Mouse (Mus musculus): ENCODE measurements around the gene Ipcef1. TPM values are rescaled to one million over a fixed set of nuclear protein-coding genes. Genes with fewer than 3 reads are reported as not detected.
"Not testable (repeated sequence)": the region's sequence is repeated elsewhere in the genome, so short reads cannot be mapped to it uniquely, and the experiment has no call there.

Gene Ipcef1
- polyA plus RNA-seq, 1 experiment from 2014 or later, result 0.33 TPM

- no peaks in the 10 kb centered on the region for H3K79me2 ChIP-seq (ENCODE audit: inconsistent target)
- H3K27ac ChIP-seq, result no peak overlapping the region
- no peak overlapping the region for H3K4me3 ChIP-seq (ENCODE audit: inconsistent target)
- no peaks in the 10 kb centered on the region for H3K36me3 ChIP-seq (ENCODE audit: inconsistent target)
- 87% methylated on average over 2 of the region's 2 CpGs for WGBS (ENCODE audit: missing documents)
Measured at GRCm38 (mm10) chr10:6909763-6910162, 142.5 kb downstream of the Ipcef1 start.

- WGBS (ENCODE audit: missing documents), result 92% methylated on average over 3 of the region's 3 CpGs
- Histone ChIP-seq H3K36me3 (ENCODE audit: inconsistent target) (no peaks in the 10 kb centered on the region), H3K4me3 (ENCODE audit: inconsistent target) (no peak overlapping the region), H3K27ac (no peak overlapping the region), H3K79me2 (ENCODE audit: inconsistent target) (no peaks in the 10 kb centered on the region)
Measured at GRCm38 (mm10) chr10:6901819-6902393, 150.4 kb downstream of the Ipcef1 start.

- 95% methylated on average over 4 of the region's 4 CpGs for WGBS (ENCODE audit: missing documents)
- no peak overlapping the region for H3K27ac ChIP-seq
- no peaks in the 10 kb centered on the region for H3K36me3 ChIP-seq (ENCODE audit: inconsistent target)
- no peaks in the 10 kb centered on the region for H3K79me2 ChIP-seq (ENCODE audit: inconsistent target)
- no peak overlapping the region for H3K4me3 ChIP-seq (ENCODE audit: inconsistent target)
Measured at GRCm38 (mm10) chr10:6900126-6900525, 152.2 kb downstream of the Ipcef1 start.

- Histone ChIP-seq H3K36me3 (ENCODE audit: inconsistent target) (no peaks in the 10 kb centered on the region), H3K27ac (no peak overlapping the region), H3K4me3 (ENCODE audit: inconsistent target) (no peak overlapping the region), H3K79me2 (ENCODE audit: inconsistent target) (no peaks in the 10 kb centered on the region)
- WGBS (ENCODE audit: missing documents), result 90% methylated on average over 3 of the region's 3 CpGs
Measured at GRCm38 (mm10) chr10:6896659-6897303, 155.5 kb downstream of the Ipcef1 start.

GRCm38 (mm10) chr10:6895796-6896195 lies 156.5 kb downstream of the Ipcef1 start:
- no peaks in the 10 kb centered on the region for H3K36me3 ChIP-seq (ENCODE audit: inconsistent target)
- H3K4me3 ChIP-seq (ENCODE audit: inconsistent target), result no peak overlapping the region
- WGBS (ENCODE audit: missing documents), result 82% methylated on average over 3 of the region's 3 CpGs
- H3K27ac ChIP-seq, result no peak overlapping the region
- no peaks in the 10 kb centered on the region for H3K79me2 ChIP-seq (ENCODE audit: inconsistent target)

- Histone ChIP-seq H3K36me3 (ENCODE audit: inconsistent target) (no peaks in the 10 kb centered on the region), H3K4me3 (ENCODE audit: inconsistent target) (no peak overlapping the region), H3K79me2 (ENCODE audit: inconsistent target) (no peaks in the 10 kb centered on the region), H3K27ac (no peak overlapping the region)
- 44% methylated on average over 5 of the region's 5 CpGs for WGBS (ENCODE audit: missing documents)
Measured at GRCm38 (mm10) chr10:6890348-6891009, 161.8 kb downstream of the Ipcef1 start.

- 77% methylated on average over 5 of the region's 5 CpGs for WGBS (ENCODE audit: missing documents)
- H3K27ac ChIP-seq, result no peak overlapping the region
- no peaks in the 10 kb centered on the region for H3K79me2 ChIP-seq (ENCODE audit: inconsistent target)
- H3K36me3 ChIP-seq (ENCODE audit: inconsistent target), result no peaks in the 10 kb centered on the region
- no peak overlapping the region for H3K4me3 ChIP-seq (ENCODE audit: inconsistent target)
Measured at GRCm38 (mm10) chr10:6889640-6890245, 162.5 kb downstream of the Ipcef1 start.

GRCm38 (mm10) chr10:6885460-6885859 lies 166.8 kb downstream of the Ipcef1 start:
- Histone ChIP-seq H3K79me2 (ENCODE audit: inconsistent target) (no peaks in the 10 kb centered on the region), H3K4me3 (ENCODE audit: inconsistent target) (no peak overlapping the region), H3K36me3 (ENCODE audit: inconsistent target) (no peaks in the 10 kb centered on the region), H3K27ac (no peak overlapping the region)
- WGBS (ENCODE audit: missing documents), result 0% methylated on average over 1 of the region's 1 CpGs

GRCm38 (mm10) chr10:6882041-6882440 lies 170.2 kb downstream of the Ipcef1 start:
- not testable (repeated sequence) for H3K4me3 ChIP-seq (ENCODE audit: inconsistent target); H3K79me2 ChIP-seq (ENCODE audit: inconsistent target); H3K36me3 ChIP-seq (ENCODE audit: inconsistent target); H3K27ac ChIP-seq
- WGBS (ENCODE audit: missing documents), result 100% methylated on average over 1 of the region's 1 CpGs

GRCm38 (mm10) chr10:6878276-6878881 lies 173.9 kb downstream of the Ipcef1 start:
- H3K4me3 ChIP-seq (ENCODE audit: inconsistent target), result no peak overlapping the region
- no peaks in the 10 kb centered on the region for H3K36me3 ChIP-seq (ENCODE audit: inconsistent target)
- no peak overlapping the region for H3K27ac ChIP-seq
- no peaks in the 10 kb centered on the region for H3K79me2 ChIP-seq (ENCODE audit: inconsistent target)
- WGBS (ENCODE audit: missing documents), result 96% methylated on average over 2 of the region's 2 CpGs

GRCm38 (mm10) chr10:6873917-6874316 lies 178.4 kb downstream of the Ipcef1 start:
- WGBS (ENCODE audit: missing documents), result 100% methylated on average over 1 of the region's 1 CpGs
- H3K36me3 ChIP-seq (ENCODE audit: inconsistent target), result no peaks in the 10 kb centered on the region
- H3K4me3 ChIP-seq (ENCODE audit: inconsistent target), result no peak overlapping the region
- no peak overlapping the region for H3K27ac ChIP-seq
- H3K79me2 ChIP-seq (ENCODE audit: inconsistent target), result no peaks in the 10 kb centered on the region

GRCm38 (mm10) chr10:6871418-6872072 lies 180.7 kb downstream of the Ipcef1 start:
- 90% methylated on average over 7 of the region's 7 CpGs for WGBS (ENCODE audit: missing documents)
- no peak overlapping the region for H3K4me3 ChIP-seq (ENCODE audit: inconsistent target)
- no peaks in the 10 kb centered on the region for H3K79me2 ChIP-seq (ENCODE audit: inconsistent target)
- H3K36me3 ChIP-seq (ENCODE audit: inconsistent target), result no peaks in the 10 kb centered on the region
- no peak overlapping the region for H3K27ac ChIP-seq

- Histone ChIP-seq H3K79me2 (ENCODE audit: inconsistent target) (no peaks in the 10 kb centered on the region), H3K27ac (no peak overlapping the region), H3K4me3 (ENCODE audit: inconsistent target) (no peak overlapping the region), H3K36me3 (ENCODE audit: inconsistent target) (no peaks in the 10 kb centered on the region)
- 94% methylated on average over 3 of the region's 3 CpGs for WGBS (ENCODE audit: missing documents)
Measured at GRCm38 (mm10) chr10:6855812-6856211, 196.5 kb downstream of the Ipcef1 start.

GRCm38 (mm10) chr10:6848834-6849233 lies 203.4 kb downstream of the Ipcef1 start:
- H3K27ac ChIP-seq, result no peak overlapping the region
- H3K4me3 ChIP-seq (ENCODE audit: inconsistent target), result no peak overlapping the region
- WGBS (ENCODE audit: missing documents), result 89% methylated on average over 2 of the region's 2 CpGs
- no peaks in the 10 kb centered on the region for H3K36me3 ChIP-seq (ENCODE audit: inconsistent target)
- H3K79me2 ChIP-seq (ENCODE audit: inconsistent target), result no peaks in the 10 kb centered on the region
